Mouse (Mus musculus) embryonic facial prominence, embryonic 12.5 days (tissue): ENCODE measurements at regions not wholly inside any gene's neighbourhood (a gene's known extent, or its start where the extent isn't known, plus 50 kb on each side); places are given as distances from the start of the nearest gene placed in this dataset.
"Not testable (repeated sequence)": the region's sequence is repeated elsewhere in the genome, so short reads cannot be mapped to it uniquely, and the experiment has no call there.

Experiments
- ATAC-seq: fragments of 200-750 bp; cut with Nextera tagmentation; 2 replicates; pipeline ENCODE4 v1.8.0; 2017; ENCODE audit not compliant: insufficient number of reproducible peaks, insufficient read depth, low FRiP score, low TSS enrichment
- H3K27ac ChIP-seq: fragments of 300-500 bp; sonication (generic); 2 replicates; pipeline ENCODE4 v1.5.1; 2016; ENCODE audit warnings: mild to moderate bottlenecking
- H3K27me3 ChIP-seq: fragments of 300-500 bp; sonication (generic); 2 replicates; pipeline ENCODE4 v1.6.1; 2016; ENCODE audit warnings: mild to moderate bottlenecking, moderate library complexity
- H3K36me3 ChIP-seq: fragments of 300-500 bp; sonication (generic); 2 replicates; pipeline ENCODE4 v1.6.1; 2016; ENCODE audit warnings: mild to moderate bottlenecking
- H3K4me1 ChIP-seq: fragments of 300-500 bp; sonication (generic); 2 replicates; pipeline ENCODE4 v1.6.1; 2016
- H3K4me2 ChIP-seq: fragments of 300-500 bp; sonication (generic); replicated peaks from 2 replicates; pipeline ENCODE4 v1.6.1; 2016; ENCODE audit warnings: mild to moderate bottlenecking, moderate library complexity
- H3K4me3 ChIP-seq: fragments of 300-500 bp; sonication (generic); 2 replicates; pipeline ENCODE4 v1.5.1; 2016; ENCODE audit warnings: mild to moderate bottlenecking
- H3K9ac ChIP-seq: fragments of 300-500 bp; sonication (generic); 2 replicates; pipeline ENCODE4 v1.6.1; 2016; ENCODE audit warnings: mild to moderate bottlenecking, moderate library complexity
- H3K9me3 ChIP-seq: fragments of 300-500 bp; sonication (generic); 2 replicates; pipeline ENCODE4 v1.6.1; 2016; ENCODE audit warnings: mild to moderate bottlenecking, moderate library complexity
- WGBS: fragments of 180-500 bp; shearing (Covaris S2); methylation state at CpG from one replicate; pipeline ENCODE4 v1.1.7; 2016; 5-methylcytosine and 5-hydroxymethylcytosine counted together

DNA sequence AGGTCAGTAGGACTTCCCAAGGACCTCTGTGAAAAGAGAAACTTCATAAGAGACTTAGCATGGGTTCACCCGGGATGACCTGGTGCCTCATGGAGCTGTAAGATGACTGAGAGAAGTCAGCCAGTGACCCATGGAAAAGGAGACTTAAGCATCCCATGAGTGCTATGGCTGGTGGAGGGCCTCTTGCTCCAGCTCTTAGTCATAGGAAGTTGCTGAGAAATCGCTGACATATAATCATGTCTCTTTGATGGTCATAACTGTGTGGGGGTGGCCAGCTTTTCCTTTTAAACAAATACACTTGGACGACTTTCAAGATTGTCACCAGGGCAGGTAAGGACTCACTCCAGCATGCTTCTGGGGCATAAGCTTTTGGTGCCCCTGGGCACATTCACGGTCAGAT, 290.5 kb downstream of the 4933412E24Rik start:
- ATAC-seq: no peak
- Histone ChIP-seq H3K27me3 (no peaks in the 10 kb centered on the region), H3K27ac (no peak overlapping the region), H3K4me1 (no peaks in the 10 kb centered on the region), H3K9ac (no peak overlapping the region), H3K9me3 (no peaks in the 10 kb centered on the region), H3K4me3 (no peak overlapping the region), H3K36me3 (no peaks in the 10 kb centered on the region), H3K4me2 (no peak overlapping the region)
- 90% methylated on average over 4 of the region's 4 CpGs for WGBS

DNA sequence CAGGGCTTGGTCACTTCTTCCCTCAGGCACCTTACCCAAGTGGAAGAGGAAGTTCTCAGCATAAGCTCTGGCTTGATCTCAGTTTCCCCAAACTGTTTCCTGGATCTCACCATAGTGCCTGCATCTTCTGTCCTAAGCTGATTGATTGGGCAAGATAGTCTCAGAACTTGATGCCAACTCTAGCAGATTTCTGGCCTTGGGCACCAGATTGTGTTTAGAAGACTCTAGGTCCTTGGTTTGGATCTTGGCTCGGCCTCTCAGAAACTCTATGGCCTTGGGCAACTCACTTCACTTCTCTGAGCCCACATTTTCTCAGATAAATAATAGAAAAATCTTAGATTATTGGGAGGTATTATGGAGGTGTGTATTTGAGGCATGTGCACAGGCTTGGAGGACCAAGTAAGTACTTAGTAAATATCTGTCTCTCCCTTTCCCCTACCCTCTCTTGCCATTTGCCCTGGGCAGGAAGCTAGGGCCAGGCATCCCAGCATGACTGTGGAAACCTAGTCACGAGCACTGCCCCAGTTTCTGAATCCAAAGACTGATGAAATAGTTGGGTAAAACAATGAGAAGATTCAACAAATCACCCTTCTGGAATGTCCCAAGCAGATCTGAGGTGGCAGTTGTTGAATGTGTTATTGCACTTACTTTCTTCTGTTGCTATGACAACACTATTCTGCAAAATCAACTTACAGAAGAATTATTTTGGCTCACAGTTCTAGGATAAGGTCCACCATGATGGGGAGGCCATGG, 293.6 kb downstream of the 4933412E24Rik start:
- no peaks in the 10 kb centered on the region for H3K4me1 ChIP-seq
- no peak overlapping the region for H3K9ac ChIP-seq
- 78% methylated on average over 2 of the region's 2 CpGs for WGBS
- no peaks in the 10 kb centered on the region for H3K27me3 ChIP-seq
- no peak for ATAC-seq
- H3K9me3 ChIP-seq: no peaks in the 10 kb centered on the region
- H3K4me3 ChIP-seq: no peak overlapping the region
- H3K4me2 ChIP-seq: no peak overlapping the region
- no peaks in the 10 kb centered on the region for H3K36me3 ChIP-seq
- no peak overlapping the region for H3K27ac ChIP-seq

DNA sequence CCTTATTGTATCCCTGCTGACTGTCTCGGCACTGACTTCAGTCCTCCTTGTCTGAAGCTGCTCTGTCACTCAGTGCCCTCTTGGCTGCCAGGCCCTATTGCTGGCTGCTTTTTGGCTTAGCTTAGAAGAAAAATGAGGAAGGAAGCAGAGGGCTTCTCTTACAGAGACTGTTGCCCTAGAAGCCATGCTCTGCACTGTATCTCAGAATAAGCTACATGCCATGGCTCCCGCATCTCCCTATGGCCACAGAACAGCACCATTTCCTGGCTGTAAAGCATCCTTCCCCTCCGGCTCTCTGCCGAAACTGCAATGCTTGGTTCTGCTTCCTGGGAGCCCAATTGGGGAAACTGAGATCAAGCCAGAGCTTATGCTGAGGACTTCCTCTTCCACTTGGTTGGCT, 295.0 kb downstream of the 4933412E24Rik start:
- Histone ChIP-seq H3K9ac (no peak overlapping the region), H3K4me3 (no peak overlapping the region), H3K36me3 (no peaks in the 10 kb centered on the region), H3K27ac (no peak overlapping the region), H3K9me3 (no peaks in the 10 kb centered on the region), H3K27me3 (no peaks in the 10 kb centered on the region), H3K4me2 (no peak overlapping the region), H3K4me1 (no peaks in the 10 kb centered on the region)
- WGBS: 85% methylated on average over 4 of the region's 4 CpGs
- ATAC-seq: no peak

DNA sequence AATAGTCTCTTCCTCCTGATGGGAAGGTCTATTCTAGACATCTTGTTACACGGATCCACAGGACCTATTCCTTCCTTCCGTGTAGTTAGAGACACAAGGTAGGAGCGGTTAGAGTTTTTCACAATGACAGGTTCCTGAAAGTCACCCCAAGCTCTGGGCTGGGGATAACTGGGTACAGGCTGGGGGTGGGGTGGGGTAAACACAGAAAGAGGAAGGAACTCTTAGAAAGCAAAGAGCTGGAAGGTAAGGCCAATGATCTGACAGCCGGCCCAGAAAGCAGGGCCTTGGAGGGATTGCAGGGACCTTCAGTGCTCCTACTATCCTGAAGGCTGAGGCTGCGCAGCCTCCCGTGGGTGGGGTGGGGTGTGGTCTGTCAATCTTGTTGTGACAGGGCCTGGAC, 295.4 kb downstream of the 4933412E24Rik start:
- no peak for ATAC-seq
- Histone ChIP-seq H3K9ac (no peak overlapping the region), H3K4me1 (no peaks in the 10 kb centered on the region), H3K36me3 (no peaks in the 10 kb centered on the region), H3K4me2 (no peak overlapping the region), H3K9me3 (no peaks in the 10 kb centered on the region), H3K27me3 (no peaks in the 10 kb centered on the region), H3K27ac (no peak overlapping the region), H3K4me3 (no peak overlapping the region)
- 80% methylated on average over 6 of the region's 6 CpGs for WGBS

DNA sequence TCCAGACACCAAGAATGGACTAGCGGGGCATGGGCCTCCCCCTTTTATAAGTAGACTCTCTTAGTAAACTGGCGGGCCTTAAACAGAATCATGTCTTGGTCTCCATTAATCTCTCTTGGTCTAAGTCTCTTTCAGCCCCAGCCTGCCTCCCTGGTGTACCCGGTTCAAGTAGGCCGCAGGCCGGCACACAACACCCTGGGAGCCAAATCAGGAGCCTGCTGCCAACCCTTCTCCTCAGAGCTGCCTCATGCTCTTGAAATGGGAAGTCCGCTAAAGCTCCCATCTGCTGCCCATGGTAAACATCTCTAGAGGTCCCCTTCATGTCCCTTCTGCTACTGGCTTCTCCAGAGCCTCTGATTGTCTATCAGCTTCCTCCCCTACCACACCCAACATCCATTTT, 296.3 kb downstream of the 4933412E24Rik start:
- no peak overlapping the region for H3K9ac ChIP-seq
- no peaks in the 10 kb centered on the region for H3K4me1 ChIP-seq
- ATAC-seq: no peak
- no peaks in the 10 kb centered on the region for H3K36me3 ChIP-seq
- H3K4me2 ChIP-seq: no peak overlapping the region
- H3K27me3 ChIP-seq: no peaks in the 10 kb centered on the region
- no peak overlapping the region for H3K27ac ChIP-seq
- 89% methylated on average over 6 of the region's 6 CpGs for WGBS
- no peaks in the 10 kb centered on the region for H3K9me3 ChIP-seq
- H3K4me3 ChIP-seq: no peak overlapping the region

DNA sequence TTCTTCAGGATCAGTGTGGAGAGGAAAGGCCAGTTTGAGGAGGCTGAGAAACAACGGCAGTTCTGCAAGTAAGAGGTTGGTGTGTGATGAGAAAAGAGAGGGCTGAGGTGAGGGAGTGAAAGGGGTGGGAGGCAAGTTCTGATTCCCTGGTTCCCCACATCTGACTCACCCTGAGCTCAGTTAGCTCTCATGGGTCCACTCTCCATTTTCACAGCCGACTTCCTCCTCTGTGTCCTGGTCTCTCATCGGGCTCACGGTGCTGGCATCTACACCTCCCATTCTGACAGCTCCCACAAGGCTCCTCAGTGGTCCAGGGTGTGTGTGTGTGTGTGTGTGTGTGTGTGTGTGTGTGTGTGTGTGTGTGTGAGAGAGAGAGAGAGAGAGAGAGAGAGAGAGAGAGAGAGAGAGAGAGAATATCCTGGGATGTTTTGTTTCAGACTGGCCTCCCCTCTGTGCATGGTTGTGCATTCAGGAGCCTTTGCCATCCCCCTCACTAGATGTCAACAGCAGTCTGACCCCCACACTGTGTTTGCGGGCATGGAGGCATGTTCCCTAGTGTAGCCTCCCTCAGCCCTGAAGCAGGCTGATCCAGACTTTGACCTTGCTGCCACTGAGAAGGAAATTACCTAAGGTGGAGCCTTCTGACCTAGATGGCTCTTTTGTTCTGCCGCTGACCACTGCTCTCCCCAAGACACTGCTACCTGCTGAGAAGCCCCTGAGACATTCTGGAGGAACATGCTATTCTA, 296.9 kb downstream of the 4933412E24Rik start:
- not testable (repeated sequence) for H3K4me3 ChIP-seq, H3K4me1 ChIP-seq, H3K36me3 ChIP-seq, H3K9me3 ChIP-seq, H3K27me3 ChIP-seq, ATAC-seq, H3K4me2 ChIP-seq, H3K27ac ChIP-seq, H3K9ac ChIP-seq
- whole genome bisulfite sequencing: 81% methylated on average over 6 of the region's 6 CpGs

DNA sequence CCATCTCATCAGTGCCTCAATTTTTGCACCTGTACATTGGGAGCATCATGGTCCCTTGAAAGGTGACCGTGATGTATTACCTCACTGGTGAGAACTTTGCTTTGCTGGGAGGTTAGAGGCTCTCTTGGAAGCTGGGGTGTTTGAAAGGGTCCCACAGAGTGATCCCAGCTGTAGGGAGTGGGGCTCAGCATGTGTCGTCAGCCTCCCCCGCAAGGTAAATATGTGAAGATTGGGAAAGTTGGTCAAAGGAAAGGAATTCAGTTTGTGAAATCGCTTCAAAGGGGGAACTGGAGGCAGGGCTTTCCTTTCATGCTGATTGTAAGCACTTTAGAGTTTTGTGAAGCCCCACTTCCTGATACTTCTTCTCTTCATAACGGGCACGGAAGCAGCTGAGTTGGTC, 299.5 kb downstream of the 4933412E24Rik start:
- whole genome bisulfite sequencing: 79% methylated on average over 6 of the region's 6 CpGs
- H3K36me3 ChIP-seq: no peaks in the 10 kb centered on the region
- no peak overlapping the region for H3K27ac ChIP-seq
- no peak overlapping the region for H3K4me2 ChIP-seq
- no peak overlapping the region for H3K4me3 ChIP-seq
- H3K9ac ChIP-seq: no peak overlapping the region
- peaks cover 10% of the 10 kb centered on the region; the same call in 1 of the 2 replicates for H3K4me1 ChIP-seq
- ATAC-seq: no peak
- H3K9me3 ChIP-seq: no peaks in the 10 kb centered on the region
- no peaks in the 10 kb centered on the region for H3K27me3 ChIP-seq

DNA sequence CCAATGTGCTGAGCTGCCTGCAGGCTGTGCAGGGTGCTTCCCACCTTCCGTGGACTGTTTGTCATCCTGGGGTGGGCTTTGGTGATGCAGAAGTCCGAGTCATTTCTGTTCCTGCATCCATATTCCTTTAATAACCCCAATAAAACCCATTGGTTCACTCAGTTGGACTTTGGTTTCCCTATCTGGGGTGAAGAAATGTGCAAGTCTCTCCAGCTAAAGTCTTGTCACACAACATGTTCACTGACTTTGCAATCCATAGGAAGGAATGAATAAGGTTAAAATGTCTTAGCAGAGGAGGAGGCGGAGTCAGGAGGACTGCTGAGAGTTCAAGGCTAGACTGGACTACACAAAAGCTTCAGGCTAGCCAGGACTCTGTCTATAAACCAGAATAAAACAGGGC, 300.5 kb downstream of the 4933412E24Rik start:
- no peak overlapping the region for H3K4me3 ChIP-seq
- no peaks in the 10 kb centered on the region for H3K9me3 ChIP-seq
- H3K4me2 ChIP-seq: no peak overlapping the region
- 79% methylated on average over 3 of the region's 3 CpGs for WGBS
- H3K27ac ChIP-seq: no peak overlapping the region
- no peak for ATAC-seq
- peaks cover 10% of the 10 kb centered on the region; the same call in 1 of the 2 replicates for H3K4me1 ChIP-seq
- no peaks in the 10 kb centered on the region for H3K36me3 ChIP-seq
- no peaks in the 10 kb centered on the region for H3K27me3 ChIP-seq
- H3K9ac ChIP-seq: no peak overlapping the region

DNA sequence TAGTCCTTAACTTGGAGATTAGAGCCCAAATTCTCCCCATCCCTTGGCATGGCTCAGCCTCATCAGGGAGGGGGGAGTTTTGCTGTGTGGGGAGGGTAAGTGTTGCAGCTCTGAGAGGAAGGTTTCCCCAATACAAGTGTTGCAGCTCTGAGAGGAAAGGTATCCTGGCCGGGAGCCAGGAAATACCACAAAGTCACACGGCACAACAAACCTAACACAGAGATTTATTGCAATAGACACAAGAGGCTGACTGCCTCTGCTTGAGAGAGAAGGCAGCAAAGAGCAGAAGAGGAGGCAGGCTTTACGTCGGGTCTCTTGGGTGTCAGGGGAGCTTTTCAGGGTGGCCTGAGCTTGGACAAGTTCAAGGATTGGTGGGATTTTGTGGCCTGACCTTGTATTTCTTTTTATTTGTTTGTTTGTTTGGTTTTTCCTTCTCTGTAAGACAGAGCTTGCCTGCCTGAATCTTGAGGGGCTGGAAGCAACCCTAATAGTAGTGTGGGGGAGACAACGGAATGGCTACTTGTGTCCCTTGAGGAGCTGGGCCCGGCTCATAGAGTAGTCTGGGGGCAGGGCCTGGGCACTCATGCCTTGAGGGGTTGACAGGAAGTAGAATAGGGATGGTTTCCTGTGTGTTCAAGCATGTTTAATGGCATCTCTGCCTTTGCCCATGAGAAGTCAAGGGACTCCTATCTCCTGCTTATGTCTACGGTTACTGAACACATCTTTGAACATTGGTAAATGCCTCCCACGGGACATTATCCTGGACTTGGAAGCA, 302.3 kb downstream of the 4933412E24Rik start:
- Histone ChIP-seq H3K4me2 (no peak overlapping the region), H3K4me1 (peaks cover 10% of the 10 kb centered on the region; the same call in 1 of the 2 replicates), H3K9me3 (no peaks in the 10 kb centered on the region)

DNA sequence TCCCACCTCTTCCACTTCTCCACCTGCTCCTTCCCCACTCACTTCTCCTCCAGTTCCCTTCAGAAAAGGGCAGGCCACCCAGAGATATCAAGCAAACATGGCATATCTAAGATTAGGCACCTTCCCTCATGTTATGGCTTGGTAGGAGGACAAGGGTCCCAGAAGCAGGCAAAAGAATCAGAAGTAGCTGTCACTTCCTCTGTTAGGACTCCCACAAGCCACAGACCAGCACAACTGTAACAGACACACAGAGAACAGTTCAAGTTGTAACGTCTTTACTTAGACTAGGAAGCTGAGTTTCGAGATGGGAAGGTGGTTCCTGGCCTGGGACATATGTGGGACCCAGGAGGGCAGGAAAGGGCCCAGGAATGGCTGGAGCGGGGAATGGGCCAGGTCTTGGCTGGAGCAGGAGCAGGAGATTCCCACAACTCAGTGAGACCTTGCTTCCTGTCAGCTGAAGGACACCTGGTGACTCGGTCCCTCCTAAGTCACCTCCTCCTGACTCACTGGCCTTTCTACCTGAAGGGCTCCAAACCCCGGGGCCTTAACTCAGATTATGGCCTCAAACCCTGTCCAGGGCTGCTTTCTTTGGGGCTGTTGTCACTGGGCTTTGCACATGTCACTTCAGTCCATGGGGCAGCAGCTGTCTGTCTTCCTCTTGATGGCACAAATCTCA, 304.2 kb downstream of the 4933412E24Rik start:
- peaks cover 10% of the 10 kb centered on the region; the same call in 1 of the 2 replicates for H3K4me1 ChIP-seq
- no peak overlapping the region for H3K9ac ChIP-seq
- 77% methylated on average over 5 of the region's 5 CpGs for WGBS
- no peaks in the 10 kb centered on the region for H3K9me3 ChIP-seq
- no peaks in the 10 kb centered on the region for H3K36me3 ChIP-seq
- no peaks in the 10 kb centered on the region for H3K27me3 ChIP-seq
- no peak for ATAC-seq
- no peak overlapping the region for H3K27ac ChIP-seq
- H3K4me2 ChIP-seq: no peak overlapping the region
- no peak overlapping the region for H3K4me3 ChIP-seq

More for the DNA sequence above, 302.3 kb downstream of the 4933412E24Rik start:
- Histone ChIP-seq H3K9ac (no peak overlapping the region), H3K27me3 (no peaks in the 10 kb centered on the region), H3K27ac (no peak overlapping the region), H3K36me3 (no peaks in the 10 kb centered on the region), H3K4me3 (no peak overlapping the region)
- WGBS: 68% methylated on average over 8 of the region's 8 CpGs
- no peak for ATAC-seq

DNA sequence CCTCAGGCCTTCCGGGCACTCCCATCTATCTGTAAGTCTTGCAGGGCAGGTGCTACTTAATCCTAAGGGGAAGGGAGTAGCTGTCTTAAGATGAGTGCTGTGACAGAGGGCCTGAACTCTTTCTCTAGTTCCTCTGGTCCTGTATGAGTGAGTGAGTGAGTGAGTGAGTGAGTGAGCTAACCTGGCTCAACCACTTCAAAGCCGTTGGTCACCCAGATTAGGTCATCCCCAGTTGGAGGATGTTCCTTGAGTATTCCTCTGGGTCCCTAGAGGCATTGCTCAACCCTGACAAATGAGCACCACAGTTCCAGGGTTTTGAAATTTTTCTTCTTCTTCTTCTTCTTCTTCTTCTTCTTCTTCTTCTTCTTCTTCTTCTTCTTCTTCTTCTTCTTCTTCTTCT, 306.5 kb downstream of the 4933412E24Rik start:
- 83% methylated on average over 2 of the region's 2 CpGs for WGBS
- Histone ChIP-seq H3K4me3 (no peak overlapping the region), H3K4me1 (peaks cover 10% of the 10 kb centered on the region; the same call in 1 of the 2 replicates), H3K9me3 (no peaks in the 10 kb centered on the region), H3K4me2 (no peak overlapping the region), H3K36me3 (no peaks in the 10 kb centered on the region), H3K27ac (no peak overlapping the region), H3K9ac (no peak overlapping the region), H3K27me3 (no peaks in the 10 kb centered on the region)
- ATAC-seq: no peak
